Mouse (Mus musculus): ENCODE data around the gene Rnf123. TPM values are rescaled to one million over a fixed set of nuclear protein-coding genes. Genes with fewer than 3 reads are reported as not detected.

The Rnf123 gene
- polyA plus RNA-seq, 1 experiment from 2014 or later, result 30.5 TPM

- 81% methylated on average over 4 of the region's 4 CpGs for WGBS
- H3K27me3 ChIP-seq, result no peaks in the 10 kb centered on the region
- peaks cover 26% of the 10 kb centered on the region for H3K4me1 ChIP-seq (replicated peaks)
- no peak overlapping the region for H3K4me3 ChIP-seq (replicated peaks)
- H3K27ac ChIP-seq, result no peak overlapping the region
- no peak for ATAC-seq (ENCODE audit: insufficient number of reproducible peaks, insufficient read depth, low FRiP score, low TSS enrichment, low read depth)
- no peak overlapping the region for H3K9ac ChIP-seq (replicated peaks)
- peaks cover 68% of the 10 kb centered on the region for H3K36me3 ChIP-seq
- H3K4me2 ChIP-seq, result no peak overlapping the region
- H3K9me3 ChIP-seq, result no peaks in the 10 kb centered on the region
Measured at GRCm38 (mm10) chr9:108051931-108052220, 31.3 kb downstream of the Rnf123 start.

- WGBS, result 93% methylated on average over 15 of the region's 15 CpGs
- peaks cover 26% of the 10 kb centered on the region for H3K4me1 ChIP-seq (replicated peaks)
- no peak overlapping the region for H3K4me2 ChIP-seq
- ATAC-seq (ENCODE audit: insufficient number of reproducible peaks, insufficient read depth, low FRiP score, low TSS enrichment, low read depth), result no peak
- H3K27ac ChIP-seq, result no peak overlapping the region
- H3K9ac ChIP-seq (replicated peaks), result no peak overlapping the region
- H3K36me3 ChIP-seq, result peaks cover 68% of the 10 kb centered on the region
- no peaks in the 10 kb centered on the region for H3K27me3 ChIP-seq
- no peak overlapping the region for H3K4me3 ChIP-seq (replicated peaks)
- H3K9me3 ChIP-seq, result no peaks in the 10 kb centered on the region
Measured at GRCm38 (mm10) chr9:108051184-108051930, 31.8 kb downstream of the Rnf123 start.

- Histone ChIP-seq H3K36me3 (peaks cover 68% of the 10 kb centered on the region), H3K4me1 (replicated peaks) (peaks cover 26% of the 10 kb centered on the region), H3K4me3 (replicated peaks) (peak overlapping the region; percentile 74), H3K9me3 (no peaks in the 10 kb centered on the region), H3K27ac (peak overlapping the region; percentile 68), H3K4me2 (peak overlapping the region; percentile 93), H3K9ac (replicated peaks) (peak overlapping the region; percentile 69), H3K27me3 (no peaks in the 10 kb centered on the region)
- 41% methylated on average over 15 of the region's 15 CpGs for WGBS
- no peak for ATAC-seq (ENCODE audit: insufficient number of reproducible peaks, insufficient read depth, low FRiP score, low TSS enrichment, low read depth)
Measured at GRCm38 (mm10) chr9:108049561-108050251, 33.4 kb downstream of the Rnf123 start.

DNA sequence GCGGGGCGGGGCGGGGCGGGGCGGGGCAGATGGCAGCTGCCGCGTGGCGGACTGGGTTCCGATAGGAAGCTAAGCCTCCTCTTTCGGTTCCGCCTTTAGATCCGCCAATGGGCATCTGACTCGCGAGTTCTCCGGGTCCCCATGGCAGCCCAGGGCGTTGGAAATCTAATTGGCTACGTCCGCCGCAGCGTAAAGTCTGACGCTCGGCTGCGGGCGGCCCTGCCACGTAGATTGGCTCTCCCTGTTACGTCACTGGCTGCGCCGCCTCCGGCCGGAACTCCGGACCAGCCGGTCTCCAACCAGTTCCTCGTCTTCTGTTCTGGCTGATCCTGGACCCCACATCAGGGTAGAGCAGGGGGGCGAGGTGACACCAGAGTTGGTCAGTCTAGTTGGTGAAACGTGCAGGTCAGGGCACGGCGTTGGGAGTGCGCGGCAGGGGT is 34.1 kb downstream of the Rnf123 start, which contains the start of gene Gmppb:
Gene Gmppb (plus strand): TSS at position 227 of the 440 bp plus-strand sequence.
- Histone ChIP-seq H3K27ac (peak within 1 kb of the TSS; percentile 78), H3K4me2 (peak within 1 kb of the TSS; percentile 93), H3K9me3 (no peaks in the 10 kb centered on the region), H3K36me3 (peaks cover 64% of the 10 kb centered on the region), H3K27me3 (no peaks in the 10 kb centered on the region), H3K9ac (replicated peaks) (peak within 1 kb of the TSS; percentile 69), H3K4me1 (replicated peaks) (peaks cover 26% of the 10 kb centered on the region), H3K4me3 (replicated peaks) (peak within 1 kb of the TSS; percentile 74)
- peak; percentile 91 for ATAC-seq (ENCODE audit: insufficient number of reproducible peaks, insufficient read depth, low FRiP score, low TSS enrichment, low read depth)
- under 1% methylated on average over 37 of the region's 39 CpGs for whole genome bisulfite sequencing

DNA sequence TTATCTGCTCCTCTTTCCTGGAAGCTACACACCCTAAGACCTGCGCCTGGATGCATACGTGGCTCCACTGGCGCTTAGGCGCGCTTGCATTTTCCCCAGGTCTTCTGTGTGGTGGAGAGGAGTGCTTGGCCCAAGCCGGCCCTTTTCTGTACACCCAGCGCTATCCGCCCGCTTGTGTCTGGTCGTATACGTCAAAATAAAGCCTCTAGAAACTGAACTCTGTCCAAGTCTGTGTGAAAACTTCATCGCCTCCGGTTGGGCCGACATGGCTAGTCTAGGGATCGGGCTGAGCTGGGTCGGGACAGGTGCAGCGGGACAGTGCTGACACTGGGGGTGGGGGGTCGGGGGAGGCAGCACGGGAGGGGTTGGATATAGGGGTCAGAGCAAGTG is 34.6 kb downstream of the Rnf123 start:
- Histone ChIP-seq H3K4me1 (replicated peaks) (peaks cover 26% of the 10 kb centered on the region), H3K27ac (peak overlapping the region; percentile 78), H3K4me3 (replicated peaks) (peak overlapping the region; percentile 74), H3K4me2 (peak overlapping the region; percentile 93), H3K9ac (replicated peaks) (peak overlapping the region; percentile 44; the same call in 1 of the 2 replicates), H3K27me3 (no peaks in the 10 kb centered on the region), H3K9me3 (no peaks in the 10 kb centered on the region), H3K36me3 (peaks cover 61% of the 10 kb centered on the region)
- WGBS, result 3% methylated on average over 19 of the region's 19 CpGs
- ATAC-seq (ENCODE audit: insufficient number of reproducible peaks, insufficient read depth, low FRiP score, low TSS enrichment, low read depth), result peak; percentile 57

- H3K27ac ChIP-seq, result peak overlapping the region; percentile 78
- peaks cover 63% of the 10 kb centered on the region for H3K36me3 ChIP-seq
- 46% methylated on average over 17 of the region's 17 CpGs for WGBS
- H3K9me3 ChIP-seq, result no peaks in the 10 kb centered on the region
- no peak for ATAC-seq (ENCODE audit: insufficient number of reproducible peaks, insufficient read depth, low FRiP score, low TSS enrichment, low read depth)
- H3K4me2 ChIP-seq, result peak overlapping the region; percentile 93
- H3K4me3 ChIP-seq (replicated peaks), result peak overlapping the region; percentile 74
- no peaks in the 10 kb centered on the region for H3K27me3 ChIP-seq
- H3K9ac ChIP-seq (replicated peaks), result peak overlapping the region; percentile 44; the same call in 1 of the 2 replicates
- peaks cover 20% of the 10 kb centered on the region for H3K4me1 ChIP-seq (replicated peaks)
Measured at GRCm38 (mm10) chr9:108047601-108048565, 35.3 kb downstream of the Rnf123 start.

- 84% methylated on average over 4 of the region's 4 CpGs for WGBS
Measured at GRCm38 (mm10) chr9:108046582-108046981, 36.6 kb downstream of the Rnf123 start.

GRCm38 (mm10) chr9:108044751-108045492 is 38.2 kb downstream of the Rnf123 start:
- Histone ChIP-seq H3K9me3 (no peaks in the 10 kb centered on the region), H3K9ac (replicated peaks) (no peak overlapping the region), H3K27me3 (no peaks in the 10 kb centered on the region), H3K4me2 (no peak overlapping the region), H3K27ac (no peak overlapping the region), H3K4me1 (replicated peaks) (peaks cover 18% of the 10 kb centered on the region), H3K4me3 (replicated peaks) (no peak overlapping the region), H3K36me3 (peaks cover 67% of the 10 kb centered on the region)
- ATAC-seq (ENCODE audit: insufficient number of reproducible peaks, insufficient read depth, low FRiP score, low TSS enrichment, low read depth), result no peak
- WGBS, result 95% methylated on average over 8 of the region's 8 CpGs

More at GRCm38 (mm10) chr9:108046582-108046981, 36.6 kb downstream of the Rnf123 start:
- Histone ChIP-seq H3K9ac (replicated peaks) (no peak overlapping the region), H3K9me3 (no peaks in the 10 kb centered on the region), H3K27me3 (no peaks in the 10 kb centered on the region), H3K36me3 (peaks cover 69% of the 10 kb centered on the region), H3K4me1 (replicated peaks) (peaks cover 20% of the 10 kb centered on the region), H3K27ac (no peak overlapping the region), H3K4me2 (no peak overlapping the region), H3K4me3 (replicated peaks) (no peak overlapping the region)
- no peak for ATAC-seq (ENCODE audit: insufficient number of reproducible peaks, insufficient read depth, low FRiP score, low TSS enrichment, low read depth)

- H3K27ac ChIP-seq, result no peak overlapping the region
- H3K27me3 ChIP-seq, result no peaks in the 10 kb centered on the region
- H3K4me1 ChIP-seq (replicated peaks), result no peaks in the 10 kb centered on the region
- ATAC-seq (ENCODE audit: insufficient number of reproducible peaks, insufficient read depth, low FRiP score, low TSS enrichment, low read depth), result no peak
- peaks cover 83% of the 10 kb centered on the region for H3K36me3 ChIP-seq
- no peaks in the 10 kb centered on the region for H3K9me3 ChIP-seq
- WGBS, result 95% methylated on average over 2 of the region's 2 CpGs
- no peak overlapping the region for H3K4me2 ChIP-seq
- no peak overlapping the region for H3K4me3 ChIP-seq (replicated peaks)
- H3K9ac ChIP-seq (replicated peaks), result no peak overlapping the region
Measured at GRCm38 (mm10) chr9:108035331-108036156, 47.6 kb downstream of the Rnf123 start.

GRCm38 (mm10) chr9:108032126-108032525 is 51.0 kb downstream of the Rnf123 start:
- H3K4me2 ChIP-seq, result no peak overlapping the region
- H3K27ac ChIP-seq, result no peak overlapping the region
- ATAC-seq (ENCODE audit: insufficient number of reproducible peaks, insufficient read depth, low FRiP score, low TSS enrichment, low read depth), result no peak
- no peaks in the 10 kb centered on the region for H3K4me1 ChIP-seq (replicated peaks)
- no peak overlapping the region for H3K9ac ChIP-seq (replicated peaks)
- H3K4me3 ChIP-seq (replicated peaks), result no peak overlapping the region
- 92% methylated on average over 5 of the region's 5 CpGs for WGBS
- peaks cover 84% of the 10 kb centered on the region for H3K36me3 ChIP-seq
- H3K27me3 ChIP-seq, result no peaks in the 10 kb centered on the region
- peaks cover 5% of the 10 kb centered on the region; the same call in 1 of the 2 replicates for H3K9me3 ChIP-seq
